Mouse (Mus musculus) neural tube, embryonic 15.5 days (tissue): Measurements from ENCODE around the gene Ppp1r3g. TPM values are rescaled to one million over a fixed set of nuclear protein-coding genes. Genes with fewer than 3 reads are reported as not detected.

Experiments used
- ATAC-seq: fragments of 200-750 bp; cut with Nextera tagmentation; 2 replicates; pipeline ENCODE4 v1.8.0; 2017; ENCODE audit warnings: mild to moderate bottlenecking, moderate TSS enrichment, moderate library complexity; ENCODE audit not compliant: low FRiP score
- H3K27ac ChIP-seq: fragments of 300-500 bp; sonication (generic); replicated peaks from 2 replicates; pipeline ENCODE4 v1.5.1; 2015; ENCODE audit warnings: mild to moderate bottlenecking, inconsistent platforms
- H3K27me3 ChIP-seq: fragments of 300-500 bp; sonication (generic); replicated peaks from 2 replicates; pipeline ENCODE4 v1.6.1; 2015; ENCODE audit warnings: inconsistent platforms
- H3K36me3 ChIP-seq: fragments of 300-500 bp; sonication (generic); 2 replicates; pipeline ENCODE4 v1.6.1; 2015; ENCODE audit warnings: inconsistent platforms
- H3K4me1 ChIP-seq: fragments of 300-500 bp; sonication (generic); 2 replicates; pipeline ENCODE4 v1.6.1; 2015; ENCODE audit warnings: inconsistent platforms
- H3K4me2 ChIP-seq: fragments of 300-500 bp; sonication (generic); 2 replicates; pipeline ENCODE4 v1.6.1; 2015; ENCODE audit warnings: inconsistent platforms, mild to moderate bottlenecking, moderate library complexity
- H3K4me3 ChIP-seq: fragments of 300-500 bp; sonication (generic); replicated peaks from 2 replicates; pipeline ENCODE4 v1.5.1; 2015; ENCODE audit warnings: mild to moderate bottlenecking, inconsistent platforms
- H3K9ac ChIP-seq: fragments of 300-500 bp; sonication (generic); replicated peaks from 2 replicates; pipeline ENCODE4 v1.6.1; 2015; ENCODE audit warnings: mild to moderate bottlenecking, inconsistent platforms
- H3K9me3 ChIP-seq: fragments of 300-500 bp; sonication (generic); replicated peaks from 2 replicates; pipeline ENCODE4 v1.6.1; 2016; ENCODE audit warnings: inconsistent platforms
- WGBS: fragments of 180-500 bp; shearing (Covaris S2); methylation state at CpG from one replicate; pipeline ENCODE4 v1.1.7; 2015; ENCODE audit warnings: mixed read lengths; 5-methylcytosine and 5-hydroxymethylcytosine counted together
- polyA plus RNA-seq: library from polyadenylated mRNA; unstranded; fragments of >200 nt; fragmentation: Nextera tagmentation; extraction: Ambion mirVana; gene quantifications from 2 replicates; pipeline ENCODE4 v1.2.1, GENCODE M21; 2015

Gene Ppp1r3g
- polyA plus RNA-seq, 1 experiment from 2014 or later, result 0.46 TPM

GRCm38 (mm10) chr13:35995696-35996426 lies 37.2 kb downstream of the Ppp1r3g start:
- Histone ChIP-seq H3K27me3 (no peaks in the 10 kb centered on the region), H3K4me1 (peaks cover 5% of the 10 kb centered on the region; the same call in 1 of the 2 replicates), H3K4me2 (no peak overlapping the region), H3K4me3 (no peak overlapping the region), H3K9ac (no peak overlapping the region), H3K27ac (no peak overlapping the region), H3K36me3 (no peaks in the 10 kb centered on the region), H3K9me3 (no peaks in the 10 kb centered on the region)
- 49% methylated on average over 2 of the region's 2 CpGs for WGBS
- ATAC-seq, result no peak

- Histone ChIP-seq H3K9me3 (no peaks in the 10 kb centered on the region), H3K9ac (no peak overlapping the region), H3K4me1 (peaks cover 5% of the 10 kb centered on the region; the same call in 1 of the 2 replicates), H3K27ac (no peak overlapping the region), H3K4me3 (no peak overlapping the region), H3K27me3 (no peaks in the 10 kb centered on the region), H3K4me2 (no peak overlapping the region), H3K36me3 (no peaks in the 10 kb centered on the region)
- WGBS, result 93% methylated on average over 4 of the region's 4 CpGs
- no peak for ATAC-seq
Observed at GRCm38 (mm10) chr13:35997606-35998005, 39.0 kb downstream of the Ppp1r3g start.

GRCm38 (mm10) chr13:36000798-36001197 lies 42.2 kb downstream of the Ppp1r3g start:
- H3K9ac ChIP-seq, result no peak overlapping the region
- H3K4me1 ChIP-seq, result peaks cover 4% of the 10 kb centered on the region; the same call in 1 of the 2 replicates
- H3K9me3 ChIP-seq, result no peaks in the 10 kb centered on the region
- no peak for ATAC-seq
- no peak overlapping the region for H3K4me2 ChIP-seq
- no peak overlapping the region for H3K27ac ChIP-seq
- H3K36me3 ChIP-seq, result no peaks in the 10 kb centered on the region
- H3K27me3 ChIP-seq, result no peaks in the 10 kb centered on the region
- WGBS, result 87% methylated on average over 1 of the region's 1 CpGs
- H3K4me3 ChIP-seq, result no peak overlapping the region

GRCm38 (mm10) chr13:36009981-36010380 lies 51.3 kb downstream of the Ppp1r3g start:
- Histone ChIP-seq H3K4me1 (no peaks in the 10 kb centered on the region), H3K4me2 (no peak overlapping the region), H3K27ac (no peak overlapping the region), H3K9me3 (no peaks in the 10 kb centered on the region), H3K27me3 (no peaks in the 10 kb centered on the region), H3K9ac (no peak overlapping the region), H3K4me3 (no peak overlapping the region), H3K36me3 (no peaks in the 10 kb centered on the region)
- WGBS, result 80% methylated on average over 2 of the region's 2 CpGs
- ATAC-seq, result no peak

- no peaks in the 10 kb centered on the region for H3K9me3 ChIP-seq
- WGBS, result 69% methylated on average over 3 of the region's 3 CpGs
- peaks cover 13% of the 10 kb centered on the region for H3K4me1 ChIP-seq
- H3K36me3 ChIP-seq, result no peaks in the 10 kb centered on the region
- no peak overlapping the region for H3K4me3 ChIP-seq
- no peak overlapping the region for H3K4me2 ChIP-seq
- ATAC-seq, result no peak
- no peak overlapping the region for H3K9ac ChIP-seq
- H3K27me3 ChIP-seq, result no peaks in the 10 kb centered on the region
- H3K27ac ChIP-seq, result no peak overlapping the region
Observed at GRCm38 (mm10) chr13:36015636-36016035, 57.0 kb downstream of the Ppp1r3g start.

GRCm38 (mm10) chr13:36018017-36018416 lies 59.4 kb downstream of the Ppp1r3g start:
- peaks cover 18% of the 10 kb centered on the region for H3K4me1 ChIP-seq
- 59% methylated on average over 2 of the region's 2 CpGs for WGBS
- ATAC-seq, result no peak

GRCm38 (mm10) chr13:36019309-36020274 lies 61.0 kb downstream of the Ppp1r3g start:
- no peak overlapping the region for H3K9ac ChIP-seq
- no peaks in the 10 kb centered on the region for H3K36me3 ChIP-seq
- H3K27ac ChIP-seq, result peak overlapping the region; percentile 82
- peak; percentile 89 for ATAC-seq
- no peaks in the 10 kb centered on the region for H3K9me3 ChIP-seq
- H3K27me3 ChIP-seq, result no peaks in the 10 kb centered on the region
- no peak overlapping the region for H3K4me3 ChIP-seq
- H3K4me1 ChIP-seq, result peaks cover 18% of the 10 kb centered on the region
- H3K4me2 ChIP-seq, result peak overlapping the region; percentile 5; the same call in 1 of the 2 replicates
- 22% methylated on average over 10 of the region's 10 CpGs for WGBS

More at GRCm38 (mm10) chr13:36018017-36018416, 59.4 kb downstream of the Ppp1r3g start:
- H3K36me3 ChIP-seq, result no peaks in the 10 kb centered on the region
- no peaks in the 10 kb centered on the region for H3K9me3 ChIP-seq
- no peak overlapping the region for H3K4me2 ChIP-seq
- no peak overlapping the region for H3K4me3 ChIP-seq
- H3K27ac ChIP-seq, result no peak overlapping the region
- H3K9ac ChIP-seq, result no peak overlapping the region
- H3K27me3 ChIP-seq, result no peaks in the 10 kb centered on the region

Other genes with a start within 250 kb of the Ppp1r3g start
- 7.9 and 12.0 TPM in 2 replicates for gene Rpp40, start 52.5 kb upstream of the Ppp1r3g start, polyA plus RNA-seq
- 24.6 and 33.3 TPM in 2 replicates for gene Fars2, start 158.6 kb downstream of the Ppp1r3g start, polyA plus RNA-seq
- gene Lyrm4, start 158.7 kb downstream of the Ppp1r3g start, polyA plus RNA-seq, result 35.7 and 41.8 TPM in 2 replicates